ENCODE assay signal across 9 mouse cellular contexts in the genomic region with DNA sequence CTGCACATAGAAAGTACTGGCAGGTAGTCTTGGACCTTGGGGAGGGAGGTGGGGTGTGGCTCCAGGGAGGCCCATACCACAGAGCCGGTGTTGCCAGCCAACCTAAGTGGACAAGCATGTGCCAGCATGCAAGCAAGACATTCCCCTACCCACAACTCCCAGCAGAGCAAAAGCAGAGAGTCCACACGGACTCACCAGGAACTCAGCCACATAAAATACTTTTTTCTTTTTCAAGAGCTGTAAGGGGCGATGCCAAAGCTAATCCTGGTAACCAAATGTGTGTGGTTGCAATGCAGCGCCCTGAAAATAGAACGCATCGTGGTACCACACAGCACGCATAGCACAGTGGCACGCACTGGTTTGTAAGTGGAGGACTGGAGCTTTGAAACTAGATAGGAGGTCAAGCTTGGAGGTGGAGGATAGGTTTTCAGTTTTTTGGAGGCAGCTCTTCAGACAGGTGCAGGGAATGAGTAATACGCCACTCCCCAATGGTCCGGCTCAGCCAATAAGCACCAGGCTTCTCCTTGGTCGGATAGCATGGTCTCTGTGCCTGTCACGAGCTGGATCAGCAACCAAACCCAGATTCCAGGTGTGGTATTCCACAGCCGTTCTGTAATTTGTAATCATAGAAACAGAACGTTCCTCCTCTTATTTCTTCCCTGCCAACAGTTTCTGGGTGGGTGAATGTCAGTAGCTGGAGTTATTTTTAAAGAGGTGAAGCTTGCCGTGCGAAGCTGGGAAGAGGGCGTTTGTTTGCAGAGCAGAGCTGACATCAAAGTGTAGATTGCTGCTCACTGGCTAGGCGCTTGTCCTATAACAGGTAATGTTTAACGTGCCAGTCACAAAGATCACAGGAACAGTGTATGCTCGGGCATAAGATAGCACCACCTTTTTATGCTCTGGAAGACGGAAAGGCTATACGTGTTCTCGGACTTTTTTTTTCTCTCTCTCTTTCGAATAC.
A peak's percentile ranks its signal among the peaks of the same experiment; 100 is the strongest.
DNase-seq lines count a peak whose midpoint lies in the region; ATAC-seq and TF ChIP-seq lines count a peak whose summit lies in the region.
"Had no signal": no experiment of that assay in that cellular context is flagged by ENCODE, and none has a peak within 500 bp of the region (broad histone marks: within the 10 kb centered on the region; RNA-seq: fewer than 3 reads in every experiment).

No protein-coding gene starts in this region.

- peak; percentile 78 for ATAC-seq in heart, embryonic 15.5 days (replicated peaks; ENCODE audit: insufficient number of reproducible peaks, insufficient read depth, low FRiP score, low read depth)
- ATAC-seq in lung, embryonic 14.5 days (ENCODE audit: insufficient read depth): peak; percentile 64
- ATAC-seq in activated CD4-positive, CD25-positive, alpha-beta regulatory T cell, adult 4 months: no peak

- no peaks in the 10 kb centered on the region for H3K9me3 ChIP-seq in heart, embryonic 15.5 days (replicated peaks)
- H3K9me3 ChIP-seq in lung, embryonic 14.5 days (ENCODE audit: low read depth, low read length): no peaks in the 10 kb centered on the region

- H3K4me3 ChIP-seq in heart, embryonic 15.5 days: peak overlapping the region; percentile 47
- H3K4me3 ChIP-seq in lung, embryonic 14.5 days (ENCODE audit: low read depth, low read length): peak overlapping the region; percentile 25

- H3K4me2 ChIP-seq in heart, embryonic 15.5 days: peak overlapping the region; percentile 59
- H3K4me2 ChIP-seq in lung, embryonic 14.5 days: peak overlapping the region; percentile 59

- H3K4me1 ChIP-seq in heart, embryonic 15.5 days (replicated peaks): peaks cover 22% of the 10 kb centered on the region
- H3K4me1 ChIP-seq in lung, embryonic 14.5 days (ENCODE audit: insufficient read depth): no peaks in the 10 kb centered on the region

- intact Hi-C loops in left cerebral cortex, postnatal 4 days (cut with DNase I): no loop called here

- WGBS in heart, embryonic 15.5 days: 36% methylated on average over 24 of the region's 24 CpGs
- WGBS in lung, embryonic 14.5 days: 39% methylated on average over 24 of the region's 24 CpGs

- DNase-seq in left cerebral cortex, adult 11 months (ENCODE audit: low spot score): peak; percentile 47
- DNase-seq in left cerebral cortex, postnatal 4 days: no peak
- peak; percentile 30 for DNase-seq in layer of hippocampus, adult 9-10 months (ENCODE audit: low spot score)
- DNase-seq in lung, embryonic 14.5 days: peak; percentile 46
- DNase-seq in urinary bladder, postnatal 36 days (ENCODE audit: low spot score in 2 of 2): peak; percentile 53 to 63
- DNase-seq in thymus, postnatal 25 days: no peak

- no peak for TF ChIP-seq CTCF in lung, embryonic 14.5 days (IDR thresholded peaks at IDR 0.05; ENCODE audit: low read depth)

- H3K27me3 ChIP-seq in heart, embryonic 15.5 days: no peaks in the 10 kb centered on the region
- no peaks in the 10 kb centered on the region for H3K27me3 ChIP-seq in lung, embryonic 14.5 days (ENCODE audit: insufficient read depth, low read length)

- H3K27ac ChIP-seq in heart, embryonic 15.5 days: peak overlapping the region; percentile 90
- H3K27ac ChIP-seq in lung, embryonic 14.5 days (ENCODE audit: low read depth): peak overlapping the region; percentile 69

- peak overlapping the region; percentile 49 for H3K9ac ChIP-seq in heart, embryonic 15.5 days
- H3K9ac ChIP-seq in lung, embryonic 14.5 days: no peak overlapping the region

- H3K36me3 ChIP-seq in heart, embryonic 15.5 days: no peaks in the 10 kb centered on the region
- no peaks in the 10 kb centered on the region for H3K36me3 ChIP-seq in lung, embryonic 14.5 days (ENCODE audit: insufficient read depth)
- H3K36me3 ChIP-seq: G1E had no signal

Comparison
In these comparisons a context has a peak if more than half of its experiments do, and no peak if none do; other contexts are left out.
1. DNase-seq: peak in left cerebral cortex, adult 11 months (single experiment), layer of hippocampus, adult 9-10 months (single experiment), lung, embryonic 14.5 days (single experiment) and urinary bladder, postnatal 36 days (2 of 2); none in left cerebral cortex, postnatal 4 days (single experiment) and thymus, postnatal 25 days (single experiment).